Mouse (Mus musculus) embryonic fibroblast, embryonic 13.5 days (primary cell): ENCODE results near the gene Tgfbr1. TPM values are rescaled to one million over a fixed set of nuclear protein-coding genes. Genes with fewer than 3 reads are reported as not detected.
A peak's percentile ranks its signal among the peaks of the same experiment; 100 is the strongest.

Source experiments
- H3K27ac ChIP-seq: 2 replicates; pipeline ENCODE4 v1.5.1; 2012; ENCODE audit warnings: low read length, control low read depth, inconsistent platforms; ENCODE audit not compliant: insufficient read depth
- H3K4me1 ChIP-seq: 2 replicates; pipeline ENCODE4 v1.6.1; 2011; ENCODE audit warnings: low read length; ENCODE audit not compliant: control insufficient read depth, insufficient read depth
- H3K4me3 ChIP-seq: 2 replicates; pipeline ENCODE4 v1.5.1; 2011; ENCODE audit warnings: mild to moderate bottlenecking, control low read depth, low read length; ENCODE audit not compliant: insufficient read depth
- CTCF ChIP-seq: IDR thresholded peaks from 2 replicates; pipeline ENCODE4 v1.5.1; 2011; ENCODE audit warnings: mild to moderate bottlenecking, control low read depth, low read length, moderate library complexity, borderline replicate concordance; ENCODE audit not compliant: insufficient read depth
- POLR2A ChIP-seq: IDR thresholded peaks from 2 replicates; pipeline ENCODE4 v1.6.1; 2011; ENCODE audit warnings: low read depth, mild to moderate bottlenecking, control low read depth, low read length, moderate library complexity
- polyA plus RNA-seq: library from polyadenylated mRNA; stranded (reverse); fragments of >200 nt; gene quantifications from 2 replicates; pipeline ENCODE4 v1.2.4, GENCODE M21; 2011; ENCODE audit warnings: low read depth; ENCODE audit not compliant: missing spikeins, insufficient read length

Gene Tgfbr1
- polyA plus RNA-seq, 1 experiment = 43.8 TPM

DNA sequence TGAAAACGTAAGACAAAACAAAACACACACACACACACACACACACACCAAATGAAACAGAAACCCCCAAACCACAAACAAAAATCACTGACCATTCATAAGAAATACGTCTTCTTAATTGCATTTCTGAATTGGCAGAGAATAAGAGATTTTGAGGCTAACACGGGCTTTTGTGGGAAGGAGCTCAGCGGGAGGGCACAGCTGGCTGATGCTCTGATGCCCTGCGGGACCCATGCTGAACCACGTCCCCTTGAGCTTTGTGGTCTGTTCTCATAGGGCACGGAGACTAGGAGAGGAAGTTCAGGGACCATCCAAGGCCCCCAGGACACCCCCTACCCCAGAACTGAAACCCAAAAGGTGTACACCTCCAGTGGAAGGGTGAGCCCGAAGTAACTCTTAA is 10.4 kb upstream of the Tgfbr1 start:
- peaks cover 3% of the 10 kb centered on the region; the same call in 1 of the 2 replicates for H3K4me1 ChIP-seq
- H3K4me3 ChIP-seq = no peak overlapping the region
- H3K27ac ChIP-seq = no peak overlapping the region
- no peak for TF ChIP-seq CTCF
- no peak for TF ChIP-seq POLR2A

DNA sequence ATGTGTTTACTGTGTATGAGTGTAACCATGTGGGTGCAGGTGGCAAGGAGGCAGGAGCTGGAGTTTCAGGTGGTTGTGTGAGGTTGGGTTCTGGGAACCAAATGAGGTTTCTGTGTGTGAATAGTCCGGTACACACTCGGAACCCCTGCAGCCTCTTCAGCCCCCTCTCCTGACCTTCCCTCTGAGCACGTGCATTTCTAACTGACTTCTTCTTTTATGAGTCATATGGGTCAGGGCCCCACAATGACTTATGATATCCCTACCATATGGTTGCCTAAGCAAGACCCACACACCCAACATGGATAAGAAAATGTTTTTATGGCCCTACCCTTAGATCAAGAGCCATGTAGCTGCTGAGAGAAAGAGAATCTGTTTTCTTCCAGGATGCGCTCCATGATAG is 6.0 kb upstream of the Tgfbr1 start:
- Histone ChIP-seq H3K4me3 (no peak overlapping the region), H3K4me1 (peaks cover 3% of the 10 kb centered on the region; the same call in 1 of the 2 replicates)

DNA sequence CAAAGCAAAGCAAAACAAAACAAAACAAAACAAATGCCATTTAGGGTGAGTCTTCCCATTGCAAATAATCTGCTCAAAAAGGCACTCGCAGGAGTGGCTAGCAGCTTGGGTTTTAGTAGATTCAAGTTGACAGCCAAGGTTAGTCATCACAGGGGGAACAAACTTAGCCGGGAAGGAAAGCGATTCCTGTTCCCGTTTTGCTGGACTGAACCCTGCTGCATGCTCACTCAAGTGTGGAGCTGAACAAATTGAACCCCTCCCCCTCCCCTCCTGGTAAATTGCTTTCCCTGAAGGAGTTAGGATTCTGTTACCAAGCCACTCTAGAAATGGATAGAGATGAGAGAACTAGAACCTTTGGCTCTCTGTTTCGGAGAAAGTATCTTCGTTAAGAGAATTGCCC is 3.3 kb upstream of the Tgfbr1 start:
- TF ChIP-seq POLR2A (no peak), CTCF (no peak)
- Histone ChIP-seq H3K4me1 (peaks cover 3% of the 10 kb centered on the region; the same call in 1 of the 2 replicates), H3K4me3 (no peak overlapping the region), H3K27ac (no peak overlapping the region)

More for the DNA sequence above, 6.0 kb upstream of the Tgfbr1 start:
- TF ChIP-seq CTCF (no peak), POLR2A (no peak)
- H3K27ac ChIP-seq = no peak overlapping the region

DNA sequence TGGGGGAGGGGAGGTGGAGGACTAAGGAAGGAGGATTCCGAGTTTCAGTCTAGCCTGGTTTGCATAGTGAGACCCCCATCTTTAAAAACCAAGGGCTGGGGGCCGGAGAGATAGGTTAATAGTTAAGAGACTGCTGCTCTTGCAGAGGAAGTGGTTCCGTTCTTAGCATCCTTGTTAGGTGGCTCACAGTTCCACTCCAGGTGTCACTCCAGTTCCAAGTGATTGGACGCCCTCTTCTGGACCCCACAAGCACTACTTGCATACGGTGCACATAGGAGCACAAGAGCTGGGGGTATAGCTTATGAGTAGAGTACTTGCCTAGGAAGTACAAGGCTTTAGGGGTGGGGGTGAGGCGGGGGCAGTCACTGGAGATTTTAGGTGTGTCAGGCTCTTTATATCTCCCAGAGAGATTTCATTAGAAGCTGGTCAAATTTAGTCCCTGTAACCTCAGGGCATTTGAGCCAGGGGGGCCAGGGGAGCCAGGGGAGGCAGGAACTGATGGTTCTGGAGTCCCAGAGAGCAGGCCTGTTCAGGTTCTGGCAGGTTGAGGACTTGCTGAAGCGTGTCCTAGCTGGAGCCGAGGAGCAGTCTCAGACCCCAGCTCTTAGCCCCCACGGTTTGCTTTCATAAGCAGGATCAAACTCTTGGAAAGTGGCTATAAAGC is 1.5 kb upstream of the Tgfbr1 start:
- Histone ChIP-seq H3K4me1 (no peaks in the 10 kb centered on the region), H3K4me3 (no peak overlapping the region), H3K27ac (peak overlapping the region; percentile 56)
- TF ChIP-seq POLR2A (no peak), CTCF (peak; percentile 35; the same call in 1 of the 2 replicates)

DNA sequence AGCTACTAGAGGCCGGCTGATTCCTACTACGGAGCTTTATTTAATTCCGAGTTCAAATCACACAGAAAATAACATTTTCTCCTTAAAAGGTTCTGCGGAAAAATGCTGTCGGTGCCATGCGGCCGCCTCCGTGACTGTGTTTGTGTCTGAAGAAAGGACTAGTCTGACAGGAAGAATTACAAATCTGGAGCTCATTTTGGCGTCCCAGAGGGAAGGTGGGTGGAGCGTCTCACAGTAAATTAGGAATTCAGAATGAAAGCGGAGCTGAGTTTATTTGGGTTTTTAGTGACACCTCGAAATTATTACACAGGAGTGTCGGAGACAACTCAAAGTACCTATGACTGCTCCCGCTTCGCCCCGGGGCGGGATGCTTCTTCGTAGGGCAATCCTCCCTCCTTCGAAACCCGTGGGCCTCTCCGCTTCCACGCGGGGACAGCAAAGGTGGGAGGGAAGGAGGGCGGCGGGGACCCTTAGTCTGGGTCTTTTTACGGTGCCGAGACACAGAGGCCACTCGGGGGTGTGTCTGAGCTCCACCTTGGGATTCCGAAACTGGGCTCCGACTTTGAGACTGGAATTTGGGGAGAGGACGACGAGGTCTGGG is 861 bp upstream of the Tgfbr1 start:
- TF ChIP-seq POLR2A = peak; percentile 34; the same call in 1 of the 2 replicates
- TF ChIP-seq CTCF = no peak
- Histone ChIP-seq H3K4me3 (peak overlapping the region; percentile 84), H3K27ac (peak overlapping the region; percentile 62), H3K4me1 (no peaks in the 10 kb centered on the region)

DNA sequence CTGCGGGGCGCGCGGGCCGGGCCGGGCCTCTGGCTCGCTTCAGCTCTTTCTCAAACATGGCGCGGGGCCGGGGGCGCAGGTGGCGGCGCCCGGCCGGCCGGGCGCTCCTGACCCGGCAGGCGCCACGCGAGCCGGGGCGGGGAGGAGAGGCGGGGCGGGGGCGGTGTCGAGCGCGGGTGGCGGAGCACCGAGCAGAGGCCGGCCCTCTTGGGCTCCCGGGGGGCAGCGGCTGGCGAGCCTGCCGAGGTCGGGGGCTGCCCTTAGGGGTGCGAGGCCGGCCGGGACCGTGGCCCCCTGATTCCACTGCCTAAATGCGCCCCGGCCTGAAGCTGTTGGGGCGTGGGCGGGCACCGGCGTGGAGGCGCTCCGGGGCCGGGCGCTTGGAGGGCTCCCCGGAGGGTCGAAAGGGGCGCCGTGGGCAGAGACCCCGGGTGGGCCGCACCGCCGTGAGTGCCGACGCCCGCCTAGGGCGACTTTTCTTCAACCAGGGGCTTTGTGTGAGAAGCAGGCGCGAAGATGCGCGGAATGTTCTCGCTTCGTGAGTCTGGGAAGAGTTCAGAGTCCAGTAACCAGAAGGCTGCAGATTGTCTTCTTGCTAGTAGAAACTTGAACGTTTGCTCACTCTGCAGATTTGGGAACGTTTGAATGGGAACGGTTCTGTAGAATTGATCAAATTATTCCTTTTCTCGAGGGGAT is 542 bp downstream of the Tgfbr1 start:
- Histone ChIP-seq H3K4me3 (peak overlapping the region; percentile 99), H3K4me1 (no peaks in the 10 kb centered on the region), H3K27ac (peak overlapping the region; percentile 56)
- TF ChIP-seq POLR2A (no peak), CTCF (no peak)

DNA sequence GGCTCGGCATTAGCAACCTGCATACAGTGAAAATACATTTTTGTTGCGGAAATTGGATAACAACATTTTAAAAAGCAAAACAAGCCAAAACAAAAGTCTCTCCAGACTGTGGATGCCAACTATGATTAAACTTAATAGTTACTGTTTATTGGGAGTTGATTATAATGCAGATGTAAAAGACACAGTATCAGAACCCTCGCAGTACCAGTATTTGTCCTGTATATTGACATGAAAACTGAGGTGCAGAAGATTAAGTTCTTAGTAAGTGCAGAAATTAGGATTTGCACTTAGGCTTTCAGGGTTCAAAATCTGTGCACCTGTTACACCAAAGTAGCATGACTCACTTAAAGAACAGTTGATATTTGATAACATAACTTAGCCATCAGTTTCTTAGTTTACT is 1.3 kb downstream of the Tgfbr1 start:
- peak overlapping the region; percentile 99 for H3K4me3 ChIP-seq
- TF ChIP-seq POLR2A (no peak), CTCF (no peak)

DNA sequence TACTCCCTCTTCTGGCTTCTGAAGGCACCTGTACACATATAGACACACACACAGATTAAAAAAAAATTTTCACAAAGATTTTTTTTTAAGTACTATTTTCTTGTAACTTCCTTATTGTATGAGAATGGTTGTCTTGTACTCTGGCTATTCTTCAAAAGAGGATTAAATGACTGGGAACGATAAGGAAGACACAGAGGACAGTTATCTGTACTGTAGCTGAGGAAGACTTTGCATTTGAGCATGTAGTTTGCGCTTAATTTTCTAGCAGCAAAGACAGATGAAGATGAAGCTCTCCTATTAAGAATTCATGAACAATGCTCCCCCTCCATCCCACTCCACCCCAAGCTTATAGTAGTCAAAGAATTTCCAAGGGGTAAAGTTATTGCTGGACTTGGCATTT is 9.6 kb downstream of the Tgfbr1 start:
- H3K4me1 ChIP-seq = peaks cover 4% of the 10 kb centered on the region; the same call in 1 of the 2 replicates
- H3K27ac ChIP-seq = no peak overlapping the region
- H3K4me3 ChIP-seq = no peak overlapping the region
- TF ChIP-seq POLR2A (no peak), CTCF (no peak)

More for the DNA sequence above, 1.3 kb downstream of the Tgfbr1 start:
- Histone ChIP-seq H3K4me1 (peaks cover under 1% of the 10 kb centered on the region; the same call in 1 of the 2 replicates), H3K27ac (no peak overlapping the region)

DNA sequence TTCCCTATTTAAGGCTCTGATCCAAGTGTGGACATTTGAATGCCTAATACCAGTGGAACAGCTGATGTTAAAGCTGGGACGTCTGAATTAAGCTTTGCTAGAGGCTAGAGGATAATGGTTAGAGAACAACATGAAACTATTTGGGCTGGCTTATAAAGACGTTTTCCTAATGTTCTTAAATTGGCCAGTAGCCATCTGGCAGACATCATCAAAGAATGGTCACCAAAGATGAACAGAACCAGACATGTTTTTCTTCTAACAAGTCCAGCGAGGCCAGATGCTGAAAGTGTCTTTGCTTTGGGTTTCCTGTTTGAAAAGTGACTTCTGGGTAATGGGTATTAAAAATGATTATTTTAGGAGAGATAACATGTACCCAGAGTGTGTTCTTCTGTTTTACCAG is 10.1 kb downstream of the Tgfbr1 start:
- Histone ChIP-seq H3K4me1 (peaks cover 4% of the 10 kb centered on the region; the same call in 1 of the 2 replicates), H3K27ac (no peak overlapping the region), H3K4me3 (no peak overlapping the region)
- TF ChIP-seq CTCF (no peak), POLR2A (no peak)

DNA sequence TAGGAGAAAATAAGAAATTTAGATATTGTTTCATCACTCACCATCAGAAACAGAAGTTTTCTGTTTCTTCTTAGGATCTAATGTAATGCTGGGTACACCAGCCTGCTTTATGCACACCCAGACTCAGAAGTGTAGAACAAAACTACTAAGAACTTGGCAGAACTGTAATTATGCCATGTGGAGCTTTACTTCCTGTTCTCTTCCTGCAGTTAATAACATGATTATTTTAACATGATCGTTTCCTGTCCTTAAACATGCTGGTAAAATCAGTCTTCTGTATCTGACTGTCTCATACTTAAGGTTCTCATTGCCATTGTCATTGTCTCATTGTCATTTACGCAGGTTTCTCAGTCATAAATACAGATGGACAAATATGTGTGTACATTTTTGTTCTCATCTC is 15.7 kb downstream of the Tgfbr1 start:
- H3K27ac ChIP-seq = no peak overlapping the region
- TF ChIP-seq POLR2A = no peak
- TF ChIP-seq CTCF = no peak
- no peak overlapping the region for H3K4me3 ChIP-seq
- H3K4me1 ChIP-seq = no peaks in the 10 kb centered on the region
